Mouse (Mus musculus): ENCODE data around the gene Cdh23.
A peak's percentile ranks its signal among the peaks of the same experiment; 100 is the strongest.

DNA sequence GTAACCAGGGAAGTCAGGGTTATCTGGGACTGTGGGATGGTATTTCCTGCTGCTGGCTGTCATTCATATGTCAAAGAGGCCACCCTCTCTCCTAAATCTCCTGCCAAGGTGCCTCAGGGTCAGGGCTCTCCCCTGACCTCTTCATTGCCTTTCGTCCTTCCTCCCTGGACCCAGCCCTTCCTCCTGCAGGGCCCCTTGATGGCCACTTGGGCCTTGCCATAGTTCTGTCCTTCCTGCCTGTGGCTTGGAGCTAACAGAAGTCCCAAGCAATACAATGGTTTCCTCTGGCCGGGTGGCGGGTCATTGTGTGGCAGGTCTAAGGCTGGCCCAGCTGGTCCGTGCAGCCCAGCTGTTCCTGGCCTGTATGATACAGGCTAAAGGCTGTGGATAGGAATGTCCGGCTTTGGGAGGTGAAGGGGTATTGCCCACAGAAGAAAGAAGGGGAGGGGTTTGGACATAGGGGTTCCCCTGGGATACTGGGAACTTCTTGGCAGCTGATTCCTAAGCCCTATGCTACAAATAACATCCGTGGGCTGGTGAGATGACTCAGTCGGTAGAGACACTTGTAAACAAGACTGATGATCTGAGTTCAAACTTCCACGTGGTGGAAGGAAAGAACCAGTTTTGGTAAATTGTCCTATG is 322.2 kb downstream of the Cdh23 start:
- no peak for TF ChIP-seq POLR2A (IDR thresholded peaks at IDR 0.05; ENCODE audit: insufficient read length, low read depth)
- no peak for TF ChIP-seq E2F4 (IDR thresholded peaks at IDR 0.05; ENCODE audit: insufficient read depth)
- TF ChIP-seq MAX (IDR thresholded peaks at IDR 0.05; ENCODE audit: low read depth) = no peak
- TF ChIP-seq REST (IDR thresholded peaks at IDR 0.05; ENCODE audit: insufficient read depth, insufficient read length) = no peak
- TF ChIP-seq POLR2AphosphoS2 (IDR thresholded peaks at IDR 0.05; ENCODE audit: insufficient read length, low read depth) = no peak
- TF ChIP-seq USF1 (IDR thresholded peaks at IDR 0.05; ENCODE audit: low read depth) = no peak
- TF ChIP-seq TCF12 (IDR thresholded peaks at IDR 0.05; ENCODE audit: insufficient read depth, poor library complexity, severe bottlenecking) = peak; percentile 20
- TF ChIP-seq TCF3 (IDR thresholded peaks at IDR 0.05; ENCODE audit: insufficient read length, low read depth) = peak; percentile 71
- peak; percentile 61 to 92 (median 83) for TF ChIP-seq MYOG (IDR thresholded peaks at IDR 0.05; ENCODE audit: control insufficient read depth in 1 of 3, insufficient read depth in 1 of 3, insufficient read length in 2 of 3, low read depth in 2 of 3)
- no peak for TF ChIP-seq CEBPB (IDR thresholded peaks at IDR 0.05; ENCODE audit: insufficient read depth, poor library complexity, severe bottlenecking)
- peak; percentile 61 to 93 (median 92) for TF ChIP-seq MYOD1 (IDR thresholded peaks at IDR 0.05; ENCODE audit: control insufficient read depth in 1 of 3, insufficient read length in 2 of 3, low read depth in 2 of 3)

All from myocyte (in vitro differentiated cells).